Mouse (Mus musculus) adrenal gland (tissue): ENCODE measurements around the gene Olfr347.

ENCODE experiments used
- intact Hi-C: fragments of 180-260 bp; cut with DNase I; formaldehyde crosslinking; loops from one replicate; pipeline ENCODE4 v1.15.1; 2025
- long read RNA-seq, 2 experiments: library from polyadenylated mRNA; unstranded; transcript quantifications; one replicate each; pipeline ENCODE4 v2.0.0; 2020; ENCODE audit warnings: borderline replicate concordance in 1 of 2; ENCODE audit not compliant: insufficient replicate concordance in 1 of 2

The Olfr347 gene
- long read RNA-seq, experiment 1: 0 reads
- long read RNA-seq, experiment 2: 0 reads

DNA sequence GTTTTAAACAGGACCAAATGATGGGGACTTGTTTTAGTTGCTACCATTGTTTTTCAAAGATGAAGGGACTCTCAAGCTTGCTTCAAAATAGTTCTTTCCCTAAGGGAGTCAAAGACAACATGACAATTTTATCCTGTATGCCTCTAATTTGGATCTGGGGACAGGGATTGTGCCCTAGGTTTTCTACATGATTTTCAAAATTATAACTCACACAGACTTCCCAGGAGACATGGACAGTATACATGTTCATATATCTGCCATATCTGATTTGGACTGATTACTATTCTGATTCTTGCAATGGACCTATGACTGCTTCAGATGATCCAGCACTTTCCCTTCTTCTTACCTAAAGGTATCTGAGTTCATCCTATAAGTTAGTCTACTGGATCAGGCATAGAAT, at the start of gene Olfr347:
Gene Olfr347 (plus strand): TSS at position 301 of the 400 bp plus-strand sequence.
- intact Hi-C loops: loop anchor here (10.0 kb wide), 1 partner anchor 603 kb away; no protein-coding TSS in a partner anchor

DNA sequence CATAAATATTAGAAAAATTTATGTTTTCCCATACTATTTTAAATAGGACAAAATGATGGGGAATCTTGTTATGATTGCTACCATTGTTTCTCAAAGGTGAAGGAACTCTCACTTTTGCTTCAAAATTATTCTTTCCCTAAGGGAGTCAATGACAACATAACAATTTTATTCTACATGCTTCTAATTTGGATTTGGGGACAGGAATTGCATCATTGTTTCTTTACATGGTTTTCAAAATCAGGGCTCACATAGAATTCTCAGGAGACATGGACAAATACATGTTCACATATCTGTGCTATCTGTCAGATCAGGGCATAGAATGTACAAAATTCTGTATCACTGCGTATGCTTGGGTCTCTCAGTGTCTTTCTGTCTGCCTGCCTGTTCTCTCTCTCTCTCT, 46.2 kb upstream of the Olfr347 start, which contains the start of gene Olfr346:
Gene Olfr346 (plus strand): TSS at position 301 of the 400 bp plus-strand sequence.
- intact Hi-C loops: no loop called here

DNA sequence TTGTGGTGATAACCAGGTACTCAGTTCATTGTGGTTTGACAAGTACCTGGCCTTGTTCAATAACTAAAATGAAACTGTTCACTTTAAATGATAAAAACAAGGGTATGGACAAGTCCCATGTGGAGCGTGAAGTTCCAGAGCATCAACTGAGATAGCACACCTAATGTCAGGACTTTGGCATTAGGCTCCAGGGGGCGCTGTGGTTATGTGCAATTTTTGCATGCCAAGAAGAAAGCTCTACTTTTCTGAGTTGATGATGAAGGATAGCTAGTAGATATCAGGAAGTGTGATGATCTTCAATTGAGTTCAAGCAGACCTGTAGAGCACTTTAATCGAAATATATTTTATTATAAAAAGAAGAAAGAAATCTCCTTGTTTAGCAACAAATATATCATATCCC, 4.5 kb downstream of the Olfr347 start:
- intact Hi-C loops: loop anchor here (10.0 kb wide), 1 partner anchor 599 kb away; no protein-coding TSS in a partner anchor

DNA sequence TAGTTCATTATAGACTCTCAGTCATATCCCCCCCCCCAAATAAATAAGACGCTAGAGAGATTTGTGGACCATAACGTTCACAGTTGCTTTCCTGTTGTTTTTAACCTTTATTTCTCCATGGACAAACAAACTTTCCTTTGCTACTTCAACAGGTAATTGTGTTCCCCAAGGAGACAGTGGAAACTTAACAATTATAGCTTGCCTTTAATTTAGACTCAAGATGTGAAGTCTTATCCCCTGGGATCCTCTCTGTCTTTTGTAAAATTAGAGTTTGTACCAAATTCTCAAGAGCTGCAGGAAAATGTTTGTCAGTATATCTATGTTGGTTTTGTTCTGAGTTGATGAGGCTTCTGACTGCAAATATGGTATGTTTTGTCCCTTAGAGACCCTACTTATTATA, 52.3 kb downstream of the Olfr347 start, which contains the start of gene Olfr348:
Gene Olfr348 (plus strand): TSS at position 301 of the 400 bp plus-strand sequence.
- intact Hi-C loops: no loop called here
